Mouse (Mus musculus): ENCODE measurements around the gene Ly6g5c. TPM values are rescaled to one million over a fixed set of nuclear protein-coding genes. Genes with fewer than 3 reads are reported as not detected.

Gene Ly6g5c
- polyA plus RNA-seq, 1 experiment from 2014 or later = not detected

DNA sequence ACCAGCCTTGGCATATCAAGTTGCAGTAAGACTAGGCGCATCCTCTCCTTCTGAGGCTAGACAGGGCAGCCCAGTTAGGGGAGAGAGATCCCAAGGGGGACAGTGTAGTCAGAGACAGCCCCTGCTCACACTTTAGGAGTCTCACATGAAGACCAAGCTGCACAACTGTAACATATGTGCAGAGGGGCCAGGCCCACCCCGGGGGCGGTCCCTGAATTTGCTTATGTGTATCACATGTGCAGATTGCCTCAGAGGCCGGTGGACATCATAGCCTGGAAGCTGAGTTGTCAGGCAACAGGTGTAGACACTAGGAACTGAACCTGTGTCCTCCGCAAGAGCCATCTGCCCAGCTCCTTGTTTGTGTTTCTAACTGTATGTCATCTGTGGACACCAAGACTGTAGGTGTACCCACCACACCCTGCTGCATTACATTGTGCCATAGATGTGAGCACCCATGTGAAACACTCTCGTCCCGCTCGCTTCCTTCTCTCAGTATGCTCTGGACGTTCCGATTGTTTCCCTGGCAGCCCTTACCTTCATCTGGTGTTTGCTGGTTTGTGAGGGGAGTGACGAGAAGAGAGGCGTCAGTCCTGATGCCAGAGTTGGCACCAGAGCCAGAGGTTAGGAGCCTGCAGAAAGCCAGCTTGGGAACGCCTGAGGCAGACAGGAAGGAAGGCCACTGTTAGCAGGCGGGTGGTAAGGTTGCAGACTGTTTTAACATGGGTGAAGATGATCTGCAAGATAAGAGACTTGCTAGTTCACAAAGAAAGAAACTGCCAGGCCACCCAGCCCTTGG lies 15.5 kb upstream of the Ly6g5c start:
- Histone ChIP-seq H3K9me3 (ENCODE audit: control insufficient read depth, low read length) (no peaks in the 10 kb centered on the region), H3K27ac (replicated peaks) (no peak overlapping the region), H3K4me3 (ENCODE audit: low read depth, low read length) (no peak overlapping the region), H3K4me2 (replicated peaks; ENCODE audit: low read depth) (no peak overlapping the region), H3K4me1 (replicated peaks; ENCODE audit: control insufficient read depth, insufficient read depth) (peaks cover 3% of the 10 kb centered on the region; the same call in 1 of the 2 replicates), H3K36me3 (ENCODE audit: control insufficient read depth, insufficient read depth, low read length) (peaks cover 16% of the 10 kb centered on the region), H3K9ac (ENCODE audit: low read length) (no peak overlapping the region), H3K27me3 (ENCODE audit: control insufficient read depth, insufficient read depth, low read length) (no peaks in the 10 kb centered on the region)
- WGBS = 87% methylated on average over 14 of the region's 14 CpGs
- no peak for TF ChIP-seq EP300 (optimal IDR thresholded peaks at IDR 0.05)
- no peak for ATAC-seq (ENCODE audit: low FRiP score, low TSS enrichment)
- DNase-seq (ENCODE audit: low spot score) = no peak

DNA sequence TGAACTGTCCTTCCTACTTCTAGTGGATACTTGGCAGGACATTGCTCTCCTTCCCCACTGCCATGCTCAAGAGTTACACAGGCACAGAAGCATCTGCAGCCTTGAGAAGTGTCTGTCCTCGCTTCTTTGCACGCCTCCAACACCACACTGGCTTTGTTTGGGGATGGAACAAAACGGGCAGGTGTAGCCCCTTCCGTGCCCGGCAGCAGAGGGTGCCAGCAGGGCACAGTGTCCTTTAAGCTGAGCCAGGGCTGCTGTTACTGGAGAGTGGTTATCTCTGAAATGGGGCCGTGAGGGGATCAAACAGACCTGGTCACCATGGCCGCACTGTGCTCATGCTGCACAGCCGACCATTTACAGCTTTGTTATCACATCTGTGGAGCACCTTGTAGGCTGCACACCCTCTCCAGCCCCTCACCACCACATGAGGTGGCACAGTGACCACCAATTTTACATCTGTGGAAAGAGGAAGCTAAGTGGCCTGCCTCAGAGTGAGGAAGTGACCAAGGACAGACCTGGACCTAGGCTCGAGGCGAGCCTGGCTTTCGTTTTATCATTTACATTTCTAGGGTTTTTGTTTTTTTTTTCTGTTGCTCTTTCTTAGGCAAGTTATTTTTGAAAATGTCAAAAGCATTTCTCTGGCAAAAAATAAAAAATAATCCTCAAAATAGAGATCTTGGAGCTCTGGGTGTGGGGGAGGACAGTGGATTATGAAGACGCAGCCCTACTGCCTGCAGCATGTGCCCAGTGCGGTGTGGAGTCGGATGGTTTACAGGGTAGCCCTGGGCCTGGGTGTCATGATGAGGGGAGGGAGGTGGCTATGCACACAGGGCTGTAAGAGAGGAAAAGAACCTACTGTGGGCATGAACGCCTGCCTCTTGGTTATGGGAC lies 13.4 kb upstream of the Ly6g5c start:
- Histone ChIP-seq H3K4me1 (replicated peaks; ENCODE audit: control insufficient read depth, insufficient read depth) (peaks cover 3% of the 10 kb centered on the region; the same call in 1 of the 2 replicates), H3K36me3 (ENCODE audit: control insufficient read depth, insufficient read depth, low read length) (peaks cover 20% of the 10 kb centered on the region), H3K4me2 (replicated peaks; ENCODE audit: low read depth) (no peak overlapping the region), H3K27me3 (ENCODE audit: control insufficient read depth, insufficient read depth, low read length) (no peaks in the 10 kb centered on the region), H3K9ac (ENCODE audit: low read length) (no peak overlapping the region), H3K27ac (replicated peaks) (no peak overlapping the region), H3K4me3 (ENCODE audit: low read depth, low read length) (no peak overlapping the region), H3K9me3 (ENCODE audit: control insufficient read depth, low read length) (no peaks in the 10 kb centered on the region)
- no peak for DNase-seq (ENCODE audit: low spot score)
- ATAC-seq (ENCODE audit: low FRiP score, low TSS enrichment) = no peak
- 89% methylated on average over 15 of the region's 15 CpGs for WGBS
- TF ChIP-seq EP300 (optimal IDR thresholded peaks at IDR 0.05) (no peak), CTCF (IDR thresholded peaks at IDR 0.05; ENCODE audit: low read depth) (no peak)

DNA sequence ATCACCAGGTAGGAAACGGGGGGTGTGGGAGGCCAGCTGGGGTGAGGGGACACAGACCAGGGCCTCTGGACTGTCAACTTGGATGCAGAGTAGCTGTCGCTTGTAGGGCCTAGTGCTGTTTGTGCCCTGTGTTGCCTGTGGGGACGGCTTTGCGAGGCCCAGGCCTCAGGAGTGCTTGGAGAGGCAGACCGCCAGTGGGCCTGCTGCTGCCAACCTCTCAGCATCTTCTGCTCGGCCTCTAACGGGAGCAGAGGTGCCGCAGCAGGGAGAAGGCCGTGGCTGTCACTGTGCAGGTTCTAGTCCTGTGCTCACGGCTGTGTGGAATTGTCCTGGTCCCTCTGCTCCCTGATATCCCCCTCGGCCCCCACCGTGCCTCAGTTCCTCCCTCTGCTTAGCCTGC lies 11.5 kb upstream of the Ly6g5c start:
- no peak for ATAC-seq (ENCODE audit: low FRiP score, low TSS enrichment)
- peaks cover 31% of the 10 kb centered on the region for H3K36me3 ChIP-seq (ENCODE audit: control insufficient read depth, insufficient read depth, low read length)
- no peak for DNase-seq (ENCODE audit: low spot score)

DNA sequence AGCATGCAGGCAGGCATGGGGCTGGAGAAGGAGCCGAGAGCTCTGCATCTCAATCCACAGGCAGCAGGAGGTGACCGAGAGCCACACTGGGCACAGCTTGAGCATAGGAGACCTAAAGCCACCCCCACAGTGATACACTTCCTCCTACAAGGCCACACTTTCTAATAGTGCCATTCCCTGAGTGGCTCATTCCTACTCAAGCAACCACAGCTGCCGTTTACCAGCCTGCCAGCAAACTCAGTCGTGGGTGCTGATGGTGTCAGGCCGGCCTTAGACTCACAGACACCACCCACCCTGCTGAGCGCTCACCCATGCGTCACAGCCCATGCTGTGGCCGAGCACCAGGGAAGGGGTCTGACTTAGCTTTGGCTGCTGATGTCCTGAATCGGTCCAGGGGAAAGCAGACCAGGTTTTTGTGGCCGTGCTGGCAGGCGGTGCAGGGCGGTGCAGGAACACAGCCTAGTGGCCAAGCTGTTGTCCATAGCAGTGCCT lies 10.9 kb upstream of the Ly6g5c start:
- 86% methylated on average over 12 of the region's 12 CpGs for WGBS
- Histone ChIP-seq H3K36me3 (ENCODE audit: control insufficient read depth, insufficient read depth, low read length) (peaks cover 36% of the 10 kb centered on the region), H3K9ac (ENCODE audit: low read length) (no peak overlapping the region), H3K4me3 (ENCODE audit: low read depth, low read length) (no peak overlapping the region), H3K27me3 (ENCODE audit: control insufficient read depth, insufficient read depth, low read length) (no peaks in the 10 kb centered on the region), H3K4me2 (replicated peaks; ENCODE audit: low read depth) (no peak overlapping the region), H3K9me3 (ENCODE audit: control insufficient read depth, low read length) (no peaks in the 10 kb centered on the region), H3K27ac (replicated peaks) (no peak overlapping the region), H3K4me1 (replicated peaks; ENCODE audit: control insufficient read depth, insufficient read depth) (no peaks in the 10 kb centered on the region)
- no peak for TF ChIP-seq EP300 (optimal IDR thresholded peaks at IDR 0.05)
- no peak for TF ChIP-seq CTCF (IDR thresholded peaks at IDR 0.05; ENCODE audit: low read depth)
- DNase-seq (ENCODE audit: low spot score) = no peak
- no peak for ATAC-seq (ENCODE audit: low FRiP score, low TSS enrichment)

More for the DNA sequence above, 11.5 kb upstream of the Ly6g5c start:
- 89% methylated on average over 12 of the region's 12 CpGs for WGBS
- Histone ChIP-seq H3K27ac (replicated peaks) (no peak overlapping the region), H3K4me3 (ENCODE audit: low read depth, low read length) (no peak overlapping the region), H3K9me3 (ENCODE audit: control insufficient read depth, low read length) (no peaks in the 10 kb centered on the region), H3K27me3 (ENCODE audit: control insufficient read depth, insufficient read depth, low read length) (no peaks in the 10 kb centered on the region), H3K9ac (ENCODE audit: low read length) (no peak overlapping the region), H3K4me1 (replicated peaks; ENCODE audit: control insufficient read depth, insufficient read depth) (no peaks in the 10 kb centered on the region), H3K4me2 (replicated peaks; ENCODE audit: low read depth) (no peak overlapping the region)
- TF ChIP-seq CTCF (IDR thresholded peaks at IDR 0.05; ENCODE audit: low read depth) (no peak), EP300 (optimal IDR thresholded peaks at IDR 0.05) (no peak)

DNA sequence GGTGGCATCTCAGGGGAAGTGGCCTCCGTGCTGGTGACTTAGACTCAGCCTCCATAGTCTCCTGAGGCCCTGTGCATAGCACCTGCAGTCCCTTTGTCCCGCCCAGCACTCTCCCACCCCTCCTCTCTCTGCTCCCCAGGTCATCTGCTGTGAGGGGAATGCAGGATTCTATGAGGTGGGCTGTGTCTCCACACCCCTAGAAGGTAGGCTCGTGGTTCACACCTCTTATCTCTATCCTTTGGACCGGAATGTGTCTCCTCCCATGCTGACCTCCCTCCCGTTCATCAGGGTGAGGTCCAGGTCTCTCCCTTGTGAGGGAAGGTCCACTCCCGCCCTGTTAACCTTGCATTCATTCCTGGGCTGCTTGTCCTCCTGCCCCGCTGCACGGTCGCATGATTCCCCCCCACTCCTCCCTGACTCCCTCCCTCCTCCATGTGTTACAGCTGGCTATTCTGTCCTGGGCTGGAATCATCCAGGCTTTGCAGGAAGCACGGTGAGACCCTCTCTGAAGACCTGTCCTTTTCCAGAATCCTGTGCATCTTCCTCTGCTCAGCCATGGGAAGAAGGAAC lies 7.8 kb upstream of the Ly6g5c start:
- Histone ChIP-seq H3K27me3 (ENCODE audit: control insufficient read depth, insufficient read depth, low read length) (no peaks in the 10 kb centered on the region), H3K36me3 (ENCODE audit: control insufficient read depth, insufficient read depth, low read length) (peaks cover 29% of the 10 kb centered on the region), H3K27ac (replicated peaks) (no peak overlapping the region), H3K4me2 (replicated peaks; ENCODE audit: low read depth) (no peak overlapping the region), H3K4me1 (replicated peaks; ENCODE audit: control insufficient read depth, insufficient read depth) (no peaks in the 10 kb centered on the region), H3K4me3 (ENCODE audit: low read depth, low read length) (no peak overlapping the region), H3K9me3 (ENCODE audit: control insufficient read depth, low read length) (no peaks in the 10 kb centered on the region), H3K9ac (ENCODE audit: low read length) (no peak overlapping the region)
- no peak for ATAC-seq (ENCODE audit: low FRiP score, low TSS enrichment)
- DNase-seq (ENCODE audit: low spot score) = no peak
- WGBS = 51% methylated on average over 10 of the region's 10 CpGs
- TF ChIP-seq EP300 (optimal IDR thresholded peaks at IDR 0.05) = no peak
- TF ChIP-seq CTCF (IDR thresholded peaks at IDR 0.05; ENCODE audit: low read depth) = no peak

Measured in stomach, postnatal 0 days (tissue).